Mouse (Mus musculus) urinary bladder, adult 2 months (tissue): Measurements from ENCODE around the gene Krt7. TPM values are rescaled to one million over a fixed set of nuclear protein-coding genes. Genes with fewer than 3 reads are reported as not detected.
A peak's percentile ranks its signal among the peaks of the same experiment; 100 is the strongest.

Experiments
- DNase-seq: peaks from one replicate; pipeline ENCODE4 v3.0.0; 2022; ENCODE audit warnings: low spot score
- polyA plus RNA-seq: library from polyadenylated mRNA; depleted of rRNA; stranded (reverse); fragments of >200 nt; gene quantifications from 2 replicates; pipeline ENCODE4 v1.2.3, GENCODE M21; 2012

The Krt7 gene
- polyA plus RNA-seq, 1 experiment, result 749 TPM

DNA sequence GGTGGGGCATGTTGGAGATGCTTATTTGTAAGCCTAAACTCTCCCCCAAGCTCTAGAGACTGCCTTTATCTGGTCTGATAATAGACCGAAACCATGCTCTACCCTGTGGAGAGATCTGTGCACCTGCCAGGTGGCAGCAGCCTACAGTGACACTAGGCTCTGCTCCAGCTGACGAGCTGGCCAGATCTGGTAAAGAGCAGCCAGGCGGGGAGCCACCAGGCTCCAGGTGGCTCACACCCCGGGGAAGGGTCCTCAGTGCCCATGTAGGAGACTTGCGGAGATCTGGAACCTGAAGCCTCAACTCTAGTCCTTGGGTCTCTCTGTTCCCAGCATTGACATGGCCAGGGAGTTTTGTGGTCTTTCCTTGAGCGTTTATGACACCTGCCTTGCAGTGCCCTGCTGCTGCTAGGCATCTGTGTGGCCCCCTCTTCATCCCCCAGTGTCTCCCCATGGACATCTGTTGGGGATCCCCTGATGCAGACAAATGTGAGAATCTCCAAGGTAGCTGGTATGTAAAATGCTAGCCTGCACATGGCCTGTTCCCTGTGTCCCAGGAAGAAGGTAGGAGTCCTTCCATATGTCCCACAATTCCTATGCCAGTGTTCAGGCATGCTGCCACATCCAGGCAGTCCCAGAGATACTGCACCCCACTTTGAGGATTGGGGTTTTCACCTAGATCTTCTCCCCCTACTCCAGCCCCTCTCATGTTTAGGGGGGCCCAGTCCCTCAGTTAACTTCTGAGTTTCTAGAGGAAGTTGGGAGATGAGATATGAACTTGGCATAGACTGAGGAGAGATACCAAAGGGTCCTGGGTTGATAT lies 34.7 kb upstream of the Krt7 start:
- DNase-seq, result no peak

- no peak for DNase-seq
These were observed 34.1 kb upstream of the Krt7 start for GRCm38 (mm10) chr15:101376776-101377061.

DNA sequence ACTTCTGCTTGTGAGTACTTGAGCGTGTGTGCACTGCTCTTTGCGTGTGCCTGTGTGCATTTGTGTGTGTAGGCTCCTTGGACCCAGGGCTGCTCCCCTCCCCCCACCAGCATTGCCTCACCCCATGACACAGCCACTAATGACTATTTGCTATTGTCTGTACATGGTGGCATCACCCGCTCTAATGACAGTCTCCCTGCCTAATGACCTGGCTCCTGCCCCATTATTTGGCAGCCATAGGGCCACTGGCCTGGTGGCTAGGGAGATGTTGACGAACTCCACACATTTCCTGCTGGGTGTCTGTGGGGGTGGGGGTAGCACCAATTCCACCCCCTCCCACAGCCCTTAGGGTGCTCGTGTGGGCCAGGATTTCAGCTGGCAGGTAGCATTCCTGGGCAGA lies 32.2 kb upstream of the Krt7 start:
- DNase-seq, result no peak

DNA sequence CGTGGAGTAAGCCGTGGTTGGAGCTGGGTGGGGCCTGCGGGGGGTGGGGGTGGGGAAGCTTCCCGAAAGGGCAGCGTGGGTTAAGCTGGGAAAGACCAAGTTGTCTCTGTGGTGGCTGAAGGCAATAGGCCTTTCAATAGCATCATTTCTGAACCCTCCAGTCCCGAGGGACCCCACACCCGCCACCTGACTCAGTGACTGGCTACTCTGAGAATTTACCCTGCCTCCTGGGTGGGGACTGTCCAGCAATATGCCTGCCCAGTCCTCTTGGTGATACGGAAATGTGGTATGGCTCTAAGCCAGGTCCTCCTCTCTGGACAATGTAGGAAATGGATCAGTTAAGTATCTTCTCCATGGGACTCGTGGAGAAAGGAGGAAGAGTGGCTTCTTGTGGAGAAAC lies 29.1 kb upstream of the Krt7 start:
- DNase-seq, result no peak

- no peak for DNase-seq
These were observed 28.0 kb upstream of the Krt7 start for GRCm38 (mm10) chr15:101382811-101383210.

- no peak for DNase-seq
These were observed 26.2 kb upstream of the Krt7 start for GRCm38 (mm10) chr15:101384610-101385009.

DNA sequence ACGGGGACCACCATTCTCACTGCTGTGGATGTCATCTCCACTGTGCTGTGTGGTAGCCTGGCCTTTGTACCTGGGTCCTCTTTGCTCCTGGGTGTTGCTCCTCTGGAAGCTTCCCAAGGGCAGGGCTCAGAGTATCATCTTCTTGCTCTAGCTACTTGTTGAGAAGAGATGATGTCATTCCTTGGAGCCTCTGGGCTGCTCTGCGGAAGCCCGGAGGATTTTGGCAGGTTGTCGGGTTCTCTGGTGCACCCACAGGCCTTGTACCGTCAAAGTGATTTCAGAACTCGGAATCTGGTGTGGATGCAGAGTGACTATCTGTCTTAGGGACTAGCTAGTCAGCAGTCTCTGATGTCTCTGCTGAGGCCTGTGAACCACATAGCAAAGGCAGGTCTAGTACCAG lies 25.8 kb upstream of the Krt7 start:
- DNase-seq, result no peak

DNA sequence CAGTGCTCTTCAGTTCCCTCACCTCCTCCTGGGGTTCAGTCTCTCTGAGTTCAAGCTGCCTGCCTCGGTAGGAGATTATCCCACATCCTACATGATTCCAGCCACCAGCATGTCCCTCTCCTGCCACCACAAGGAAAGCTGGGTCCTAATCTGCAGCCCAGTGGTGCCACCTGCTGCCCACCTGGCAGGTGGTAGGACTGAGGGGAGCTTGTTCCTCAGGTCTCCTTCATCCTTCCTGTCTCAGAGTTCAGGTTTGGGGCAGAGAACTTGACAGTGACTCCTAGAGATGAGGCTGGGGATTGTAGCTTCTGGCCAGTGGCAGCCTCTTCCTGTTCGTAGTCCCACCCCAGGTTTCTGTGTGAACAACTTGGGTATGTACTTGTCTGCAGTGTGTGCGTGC lies 23.7 kb upstream of the Krt7 start:
- DNase-seq, result no peak

DNA sequence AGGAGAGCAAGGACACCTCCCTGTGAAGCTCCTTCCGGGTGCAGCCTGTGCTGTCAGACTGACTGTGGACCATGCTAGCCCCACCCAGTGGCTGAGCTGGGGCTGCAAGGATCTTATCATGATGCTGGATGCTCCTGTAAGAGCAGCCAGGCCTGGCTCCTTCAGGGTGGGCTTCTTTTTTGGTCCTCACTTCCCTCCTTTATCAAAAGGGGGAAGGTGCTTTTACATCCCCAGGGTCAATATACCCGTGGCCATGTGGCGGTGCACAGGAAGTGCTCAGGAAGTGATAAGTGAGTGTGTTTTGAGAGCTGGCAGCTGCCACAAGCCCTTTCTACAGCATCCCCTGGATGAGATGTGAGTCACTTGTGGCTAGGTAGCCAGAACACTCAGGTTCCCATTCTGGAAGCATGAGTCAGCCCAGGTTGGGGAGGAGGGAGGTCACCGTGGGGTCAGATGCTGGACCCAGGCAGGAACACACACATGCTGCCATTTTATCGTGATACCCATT lies 22.8 kb upstream of the Krt7 start:
- peak; percentile 41 for DNase-seq

- DNase-seq, result no peak
These were observed 20.6 kb upstream of the Krt7 start for GRCm38 (mm10) chr15:101390203-101390602.

- no peak for DNase-seq
These were observed 18.6 kb upstream of the Krt7 start for GRCm38 (mm10) chr15:101392251-101392650.

DNA sequence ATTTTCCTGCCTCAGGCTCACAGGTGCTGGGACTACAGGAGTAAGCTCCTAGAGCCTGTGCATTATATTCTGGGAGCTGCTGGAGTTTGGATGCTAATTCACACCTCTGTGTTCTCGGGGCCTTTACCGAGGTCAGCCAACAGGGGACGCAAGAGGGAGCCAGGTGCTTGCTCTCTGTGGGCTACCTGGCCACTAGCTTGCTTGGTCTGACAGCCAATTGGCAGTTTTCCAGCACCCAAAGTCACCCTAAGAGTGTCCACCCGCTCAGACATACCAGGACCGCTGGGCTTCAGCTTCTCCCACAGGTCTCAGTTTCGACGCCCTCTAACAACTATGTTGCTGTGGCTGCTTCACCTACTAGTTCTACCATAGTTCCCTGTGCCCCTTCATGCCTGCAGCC lies 15.9 kb upstream of the Krt7 start:
- DNase-seq, result no peak

DNA sequence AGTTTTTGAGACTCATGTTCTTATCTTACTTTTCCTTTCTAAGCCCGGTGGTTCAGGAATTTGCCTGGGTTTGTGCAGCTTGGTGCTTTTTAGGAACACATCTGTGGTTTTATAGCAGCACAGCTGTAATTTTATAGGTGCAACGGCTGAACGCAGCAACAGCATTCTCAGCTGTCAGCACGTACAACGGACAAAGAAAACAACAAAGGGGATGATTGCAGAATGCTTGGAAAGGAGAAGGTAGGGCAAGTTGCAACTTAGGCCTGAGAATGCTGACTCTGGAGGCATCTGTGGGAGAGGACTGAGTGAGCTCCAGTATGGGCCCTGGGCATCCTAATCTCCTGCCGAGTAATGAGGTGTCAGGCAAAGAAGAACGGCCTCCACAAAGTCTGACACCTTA lies 14.4 kb upstream of the Krt7 start:
- no peak for DNase-seq

GRCm38 (mm10) chr15:101396921-101397320 lies 13.9 kb upstream of the Krt7 start:
- no peak for DNase-seq

DNA sequence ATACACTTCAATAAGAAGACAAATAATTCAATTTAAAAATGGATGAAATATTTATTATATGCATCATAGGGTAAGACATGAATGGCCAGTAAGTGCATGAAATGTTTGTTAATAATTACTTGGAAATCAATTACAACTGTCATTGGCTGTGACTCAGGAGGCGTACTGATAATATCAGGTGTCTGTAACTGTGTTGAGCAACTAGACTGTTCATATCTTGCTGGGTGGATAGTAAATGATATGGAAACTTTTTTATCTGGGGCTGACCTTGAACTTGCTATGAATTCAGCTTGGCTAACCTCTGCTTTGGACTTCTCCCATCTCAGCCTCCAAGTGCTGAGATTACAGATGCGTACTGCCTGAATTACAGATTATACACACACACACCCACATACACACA lies 13.2 kb upstream of the Krt7 start:
- DNase-seq, result no peak

DNA sequence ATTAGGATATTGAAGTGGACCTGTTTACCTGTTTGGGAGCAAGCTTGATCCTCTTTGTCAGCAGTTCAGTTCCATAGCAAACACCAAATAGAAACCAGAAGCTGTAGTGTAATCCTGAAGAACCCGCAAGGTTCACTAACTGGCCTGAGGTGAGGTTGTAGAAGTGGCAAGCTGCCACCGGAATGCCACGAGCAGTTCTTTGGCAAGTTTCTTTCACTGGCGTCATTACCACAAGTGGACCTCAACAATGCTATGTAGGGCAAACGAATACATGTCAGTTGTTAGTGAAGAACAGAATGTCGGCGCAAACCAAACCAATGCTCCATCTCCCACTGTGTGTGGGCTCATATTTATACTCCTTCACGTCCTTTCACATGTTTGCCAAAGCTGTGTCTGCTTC lies 12.6 kb upstream of the Krt7 start:
- no peak for DNase-seq

DNA sequence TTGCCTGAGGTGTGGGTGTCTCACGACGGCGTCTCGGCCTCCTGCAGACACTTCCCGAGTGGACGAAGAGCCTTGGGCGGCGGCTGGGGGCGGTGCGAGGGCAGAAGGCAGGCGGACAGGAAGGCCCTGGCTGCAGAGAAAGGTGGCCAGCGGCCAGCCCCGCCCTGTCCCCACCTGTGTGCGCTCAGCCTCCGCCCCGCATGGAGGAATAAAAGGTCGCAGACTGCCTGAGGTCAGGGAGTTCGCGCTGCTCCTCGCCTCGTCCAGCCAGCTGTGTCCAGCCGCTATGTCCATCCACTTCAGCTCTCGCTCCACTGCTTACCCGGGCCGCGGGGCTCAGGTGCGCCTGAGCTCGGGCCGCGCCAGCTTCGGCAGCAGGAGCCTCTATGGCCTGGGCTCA lies 1.3 kb downstream of the Krt7 start:
- DNase-seq, result peak; percentile 84

- no peak for DNase-seq
These were observed 3.2 kb downstream of the Krt7 start for GRCm38 (mm10) chr15:101413916-101414635.

DNA sequence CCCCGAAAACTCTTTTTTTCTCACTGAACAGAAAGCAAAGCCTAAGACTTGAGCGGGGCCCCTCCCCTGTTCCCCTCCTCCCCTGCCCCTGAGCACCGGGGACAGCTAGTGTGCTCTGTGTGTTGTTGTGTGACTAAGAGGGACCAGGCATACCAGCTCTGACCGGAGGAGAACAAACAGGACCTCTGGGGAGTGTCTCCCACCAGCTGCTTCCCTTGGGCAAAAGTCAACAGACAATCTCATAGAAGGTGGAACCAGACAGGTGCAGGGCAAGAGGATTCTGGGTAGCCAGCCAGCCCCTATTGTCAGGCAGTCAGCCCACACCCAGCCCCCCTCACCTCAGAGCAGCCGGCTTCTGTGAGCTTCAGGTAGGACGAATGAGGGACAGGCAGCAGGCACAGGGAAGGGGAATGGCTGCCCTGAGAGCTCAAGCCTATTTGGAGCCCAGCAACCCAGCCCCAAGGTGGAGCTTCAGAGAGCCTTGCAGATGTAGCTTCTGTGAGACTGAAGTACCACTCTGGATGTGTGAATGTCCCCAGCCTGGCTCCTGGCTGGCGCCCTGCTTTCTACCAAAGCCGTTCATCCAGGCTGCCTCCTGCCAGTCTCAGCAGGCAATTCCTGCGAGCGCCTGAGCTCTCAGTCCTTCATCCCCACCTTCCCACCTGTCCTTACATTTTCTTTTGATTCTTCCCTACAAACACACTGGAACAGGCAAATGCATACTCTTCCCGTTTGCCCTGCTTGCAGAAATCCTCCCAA lies 4.1 kb downstream of the Krt7 start:
- DNase-seq, result peak; percentile 34

GRCm38 (mm10) chr15:101418950-101419349 lies 8.1 kb downstream of the Krt7 start:
- DNase-seq, result no peak

GRCm38 (mm10) chr15:101420903-101421302 lies 10.1 kb downstream of the Krt7 start:
- no peak for DNase-seq

DNA sequence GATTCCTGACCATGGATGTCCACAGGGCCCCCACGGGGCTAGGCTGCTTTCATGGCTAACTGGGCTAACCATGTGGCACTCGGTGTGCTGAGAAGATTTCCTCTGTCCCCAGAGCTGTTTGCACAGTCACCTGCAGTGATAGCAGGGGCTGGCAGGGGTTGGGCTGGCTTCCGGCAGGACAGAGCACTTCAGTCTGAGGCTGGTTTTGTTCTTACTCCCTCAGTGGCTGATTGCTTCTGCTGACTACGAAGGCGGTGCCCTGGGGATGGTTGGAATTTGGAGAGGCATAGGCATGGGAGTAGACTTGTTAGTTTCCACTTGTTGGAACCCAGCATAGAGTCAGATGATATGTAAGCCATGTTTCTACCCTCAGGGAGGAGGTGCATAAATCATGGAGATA lies 14.1 kb downstream of the Krt7 start:
- DNase-seq, result no peak

DNA sequence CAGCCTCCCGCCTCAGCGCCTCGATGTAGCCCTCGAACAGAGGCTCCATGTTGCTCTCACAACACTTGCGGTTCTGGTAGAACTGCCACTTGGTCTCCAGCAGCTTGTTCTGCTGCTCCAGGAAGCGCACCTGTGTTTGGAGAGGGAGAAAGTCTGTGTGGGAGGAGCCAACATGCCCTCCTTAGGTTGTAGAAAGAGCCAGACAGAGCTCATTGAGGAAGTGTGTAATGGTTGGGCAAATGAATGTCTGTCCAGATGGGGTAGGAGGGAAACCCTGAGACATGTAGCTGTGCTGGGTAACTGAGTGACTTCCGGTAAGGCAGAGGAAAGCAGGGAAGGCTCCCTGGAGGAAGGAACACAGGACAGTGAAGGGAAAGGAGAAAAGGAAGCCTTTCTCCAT lies 25.8 kb downstream of the Krt7 start:
- DNase-seq, result no peak
